Mouse (Mus musculus): ENCODE results near the gene Sync. TPM values are rescaled to one million over a fixed set of nuclear protein-coding genes. Genes with fewer than 3 reads are reported as not detected.

Gene Sync
- total RNA-seq, 1 experiment, result 2.1 TPM

- no peak overlapping the region for H3K27ac ChIP-seq (ENCODE audit: insufficient read depth, low read depth, low read length, poor library complexity, severe bottlenecking)
- H3K4me1 ChIP-seq (ENCODE audit: control insufficient read depth in 2 of 2, insufficient read depth in 2 of 2, low read length in 2 of 2, poor library complexity in 1 of 2), result peaks cover 4% of the 10 kb centered on the region in 2 experiments
- H3K9ac ChIP-seq (ENCODE audit: insufficient read depth, low read depth, low read length, poor library complexity, severe bottlenecking), result no peak overlapping the region
- in situ Hi-C loops (cut with MboI; ENCODE audit: low sequenced_read_pairs in 2 of 2, unreplicated experiment in 2 of 2), result loop anchor here in 1 of 2 experiments (10.0 kb wide), 1 partner anchor 97 kb away; no protein-coding TSS in a partner anchor
- TF ChIP-seq CHD2 (IDR thresholded peaks at IDR 0.05; ENCODE audit: low read depth, low read length), result no peak
- no peak for TF ChIP-seq ZNF384 (IDR thresholded peaks at IDR 0.05; ENCODE audit: low read depth, low read length)
- TF ChIP-seq HCFC1 (IDR thresholded peaks at IDR 0.05; ENCODE audit: borderline replicate concordance, insufficient read depth, low read length), result no peak
- no peak for TF ChIP-seq ZC3H11A (IDR thresholded peaks at IDR 0.05; ENCODE audit: borderline replicate concordance, low read depth, low read length)
- no peak for TF ChIP-seq MAFK (IDR thresholded peaks at IDR 0.05; ENCODE audit: insufficient read depth, low read depth, low read length)
- no peak for DNase-seq (ENCODE audit: low read depth, low spot score)
- H3K36me3 ChIP-seq (ENCODE audit: control insufficient read depth, insufficient read depth, low read length, poor library complexity, severe bottlenecking), result peaks cover 40% of the 10 kb centered on the region
- no peaks in the 10 kb centered on the region for H3K9me3 ChIP-seq (ENCODE audit: control insufficient read depth, insufficient read depth, low read depth, low read length)
- no peak overlapping the region for H3K4me3 ChIP-seq (ENCODE audit: insufficient read depth in 1 of 2, low read depth in 1 of 2, low read length in 2 of 2, poor library complexity in 1 of 2, severe bottlenecking in 1 of 2)
Measured at GRCm38 (mm10) chr4:129357613-129358163, 70.3 kb downstream of the Sync start.

Other genes with a start within 250 kb of the Sync start
- gene Rnf19b, start 229.3 kb upstream of the Sync start, total RNA-seq (2012; rRNA removed), result 47.1 and 66.7 TPM in 2 replicates
- 10.0 and 18.8 TPM in 2 replicates for gene Tmem54, start 182.1 kb upstream of the Sync start, total RNA-seq (2012; rRNA removed)
- gene Hpca, start 165.6 kb upstream of the Sync start, total RNA-seq (2012; rRNA removed), result 4.4 and 6.1 TPM in 2 replicates
- 1.2 and 1.5 TPM in 2 replicates for gene Fndc5, start 150.6 kb upstream of the Sync start, total RNA-seq (2012; rRNA removed)
- gene S100pbp, start 97.9 kb upstream of the Sync start, total RNA-seq (2012; rRNA removed), result 25.5 and 25.7 TPM in 2 replicates
- gene Yars, start 97.9 kb upstream of the Sync start, total RNA-seq (2012; rRNA removed), result 125 and 136 TPM in 2 replicates
- gene C77080, start 26.2 kb upstream of the Sync start, total RNA-seq (2012; rRNA removed), result 14.4 and 22.5 TPM in 2 replicates
- gene Rbbp4, start 47.8 kb downstream of the Sync start, total RNA-seq (2012; rRNA removed), result 59.7 and 81.2 TPM in 2 replicates
- 41.4 and 59.9 TPM in 2 replicates for gene Zbtb8os, start 48.1 kb downstream of the Sync start, total RNA-seq (2012; rRNA removed)
- gene Zbtb8a, start 90.5 kb downstream of the Sync start, total RNA-seq (2012; rRNA removed), result 25.3 and 32.5 TPM in 2 replicates
- gene Zbtb8b, start 153.2 kb downstream of the Sync start, total RNA-seq (2012; rRNA removed), result 2.5 and 2.7 TPM in 2 replicates
- gene Bsdc1, start 174.0 kb downstream of the Sync start, total RNA-seq (2012; rRNA removed), result 28.9 and 33.3 TPM in 2 replicates
- gene Tssk3, start 203.4 kb downstream of the Sync start, total RNA-seq (2012; rRNA removed), result 0.16 TPM in 1 of 2 replicates, not detected in the other
- gene Fam229a, start 203.6 kb downstream of the Sync start, total RNA-seq (2012; rRNA removed), result not detected in 2 replicates
- gene Marcksl1, start 226.0 kb downstream of the Sync start, total RNA-seq (2012; rRNA removed), result 175 and 233 TPM in 2 replicates